Mouse (Mus musculus): ENCODE measurements around the gene Olfr844. TPM values are rescaled to one million over a fixed set of nuclear protein-coding genes. Genes with fewer than 3 reads are reported as not detected.

Olfr844 gene
- not detected for total RNA-seq (2021)
- long read RNA-seq, experiment 1 = 0 reads
- long read RNA-seq, experiment 2 = 0 reads

DNA sequence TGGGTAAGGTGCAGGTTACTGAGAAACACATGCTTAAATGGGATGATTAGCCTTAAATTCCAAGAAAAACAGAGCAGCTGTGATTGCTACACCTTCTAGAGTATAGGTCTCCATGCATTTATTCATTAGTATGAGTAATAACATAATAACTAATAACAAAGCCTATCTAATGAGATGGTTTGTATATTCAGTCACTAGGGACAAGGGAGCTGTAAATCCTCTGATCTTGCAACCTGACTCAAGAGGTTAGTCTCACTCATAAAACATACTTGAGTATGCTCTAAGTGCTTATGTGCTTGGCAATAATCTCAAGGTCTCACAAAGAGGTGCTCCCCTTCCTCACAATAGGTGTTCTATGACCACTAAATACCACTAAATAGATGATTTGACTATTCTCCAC, at the start of gene Olfr844:
Olfr844 (plus strand) TSS at position 301 of the 400 bp plus-strand sequence.
- DNase-seq = no peak

DNA sequence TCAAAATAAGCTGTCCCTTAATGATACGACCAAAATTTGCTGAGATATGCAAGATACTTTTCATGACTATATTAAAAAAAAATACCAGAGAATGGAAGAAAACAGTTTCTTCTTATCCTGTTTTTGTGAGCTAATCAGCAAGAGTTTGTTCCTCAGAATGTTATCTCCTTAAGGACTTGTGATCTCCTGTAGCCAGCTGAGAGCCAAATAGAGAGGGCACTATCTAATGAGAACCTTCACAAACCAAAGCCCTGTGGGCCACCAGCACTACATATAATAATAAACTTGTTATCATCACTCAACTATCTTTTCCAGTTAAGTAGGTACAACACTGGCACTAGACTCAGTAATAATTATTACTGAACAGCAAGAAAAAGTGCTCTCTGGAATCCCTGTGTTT, 20.0 kb downstream of the Olfr844 start, which contains the start of gene Olfr845:
Olfr845 (plus strand) TSS at position 301 of the 400 bp plus-strand sequence.
- no peak for DNase-seq

DNA sequence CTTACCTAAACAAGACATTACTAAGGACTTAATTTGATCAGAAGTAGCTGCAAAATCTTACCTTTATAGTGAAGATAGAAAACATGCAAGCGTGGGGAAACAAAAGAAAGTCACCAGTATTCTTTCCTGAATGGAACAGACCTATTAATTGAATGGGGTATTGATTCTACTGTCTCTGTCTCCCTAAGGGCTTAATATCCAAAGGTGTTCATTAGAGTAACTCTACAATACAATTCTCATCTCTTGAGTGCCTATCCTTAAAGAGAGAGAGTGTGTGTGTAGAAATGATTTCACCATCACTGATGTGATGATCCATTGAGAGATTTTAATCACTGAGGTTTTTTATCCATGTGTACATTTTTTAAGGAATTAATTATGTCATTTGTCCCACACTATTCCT, 47.8 kb downstream of the Olfr844 start, which contains the start of gene Olfr846:
Olfr846 (minus strand) TSS at position 101 of the 400 bp plus-strand sequence.
- DNase-seq = no peak

Other genes starting within 250 kb of the Olfr844 start
- not detected for gene Olfr836, start 196.0 kb upstream of the Olfr844 start, total RNA-seq (2021)
- not detected for gene Olfr837, start 180.0 kb upstream of the Olfr844 start, total RNA-seq (2021)
- under 1 TPM in 1 of 2 experiments, not detected in 1; 0.05 TPM for gene Olfr839-ps1, start 139.0 kb upstream of the Olfr844 start, total RNA-seq (2021)
- not detected for gene Olfr843, start 64.4 kb upstream of the Olfr844 start, total RNA-seq (2021)
- not detected for gene Olfr845, start 20.1 kb downstream of the Olfr844 start, total RNA-seq (2021)
- not detected for gene Olfr846, start 47.7 kb downstream of the Olfr844 start, total RNA-seq (2021)
- gene Olfr847, start 62.3 kb downstream of the Olfr844 start, total RNA-seq (2021) = not detected
- gene Olfr849, start 123.9 kb downstream of the Olfr844 start, total RNA-seq (2021) = not detected
- gene Olfr850, start 161.9 kb downstream of the Olfr844 start, total RNA-seq (2021) = not detected
- gene Olfr851, start 176.9 kb downstream of the Olfr844 start, total RNA-seq (2021) = not detected
- gene Olfr853, start 224.7 kb downstream of the Olfr844 start, total RNA-seq (2021) = not detected

Measured in gastrocnemius, postnatal 10 days (tissue).